Mouse (Mus musculus) small intestine, adult 2 months (tissue): Measurements from ENCODE around the gene Rpl32. TPM values are rescaled to one million over a fixed set of nuclear protein-coding genes. Genes with fewer than 3 reads are reported as not detected.

Experiments used
- H3K27ac ChIP-seq: fragments of 200-500 bp; 2 replicates; pipeline ENCODE4 v1.5.1; 2012; ENCODE audit warnings: low read depth, low read length, control low read depth, inconsistent platforms; ENCODE audit not compliant: insufficient read depth
- H3K27me3 ChIP-seq: fragments of 200-500 bp; 2 replicates; pipeline ENCODE4 v1.6.1; 2012; ENCODE audit warnings: mild to moderate bottlenecking, moderate library complexity, low read length, inconsistent platforms; ENCODE audit not compliant: control insufficient read depth, insufficient read depth
- H3K36me3 ChIP-seq: fragments of 200-500 bp; 2 replicates; pipeline ENCODE4 v1.6.1; 2012; ENCODE audit warnings: mild to moderate bottlenecking, low read length, control low read depth, inconsistent platforms; ENCODE audit not compliant: control insufficient read depth, insufficient read depth
- H3K4me1 ChIP-seq: fragments of 200-500 bp; 2 replicates; pipeline ENCODE4 v1.6.1; 2012; ENCODE audit warnings: low read length, inconsistent platforms, mixed read lengths; ENCODE audit not compliant: control insufficient read depth, insufficient read depth, insufficient read length
- H3K4me3 ChIP-seq: fragments of 200-500 bp; 2 replicates; pipeline ENCODE4 v1.5.1; 2012; ENCODE audit warnings: low read depth, mild to moderate bottlenecking, control low read depth, inconsistent platforms, low read length, moderate library complexity
- CTCF ChIP-seq: fragments of 200-500 bp; IDR thresholded peaks from 2 replicates; pipeline ENCODE4 v1.5.1; 2012; ENCODE audit warnings: low read depth, mild to moderate bottlenecking, control low read depth, inconsistent platforms, low read length, moderate library complexity, mixed read lengths; ENCODE audit not compliant: insufficient replicate concordance, insufficient read length; ENCODE audit errors: extremely low read depth
- POLR2A ChIP-seq: fragments of 200-500 bp; IDR thresholded peaks from 2 replicates; pipeline ENCODE4 v1.6.1; 2012; ENCODE audit warnings: low read depth, mild to moderate bottlenecking, control low read depth, inconsistent platforms, low read length, moderate library complexity
- WGBS: fragments of 180-500 bp; shearing (Covaris S2); methylation state at CpG from one replicate; pipeline ENCODE4 v1.1.7; 2018; 5-methylcytosine and 5-hydroxymethylcytosine counted together
- polyA plus RNA-seq: library from polyadenylated mRNA; depleted of rRNA; stranded (reverse); fragments of >200 nt; gene quantifications from 2 replicates; pipeline ENCODE4 v1.2.3, GENCODE M21; 2012; rRNA removed

The Rpl32 gene
- 364 and 436 TPM in 2 replicates for polyA plus RNA-seq

- Histone ChIP-seq H3K4me3 (peak within 1 kb of the TSS; percentile 81), H3K27ac (peak within 1 kb of the TSS; percentile 18), H3K4me1 (peaks cover 9% of the 10 kb centered on the region; the same call in 1 of the 2 replicates), H3K36me3 (peaks cover 29% of the 10 kb centered on the region), H3K27me3 (no peaks in the 10 kb centered on the region)
- under 1% methylated on average over 47 of the region's 47 CpGs for WGBS
- TF ChIP-seq CTCF (no peak), POLR2A (peak; percentile 78)
Observed at GRCm38 (mm10) chr6:115808488-115809231, at the start of gene Rpl32. Rpl32 (minus strand) TSS chr6:115808747.

GRCm38 (mm10) chr6:115856361-115856745, 47.8 kb upstream of the Rpl32 start:
- H3K4me1 ChIP-seq: peaks cover 2% of the 10 kb centered on the region; the same call in 1 of the 2 replicates
- WGBS: 72% methylated on average over 4 of the region's 4 CpGs
- TF ChIP-seq POLR2A (no peak), CTCF (no peak)
- H3K27me3 ChIP-seq: no peaks in the 10 kb centered on the region
- H3K4me3 ChIP-seq: no peak overlapping the region
- no peak overlapping the region for H3K27ac ChIP-seq
- H3K36me3 ChIP-seq: no peaks in the 10 kb centered on the region

GRCm38 (mm10) chr6:115855733-115856360, 47.3 kb upstream of the Rpl32 start:
- no peak overlapping the region for H3K27ac ChIP-seq
- TF ChIP-seq POLR2A (no peak), CTCF (no peak)
- H3K27me3 ChIP-seq: no peaks in the 10 kb centered on the region
- no peak overlapping the region for H3K4me3 ChIP-seq
- WGBS: 82% methylated on average over 3 of the region's 3 CpGs
- H3K4me1 ChIP-seq: peaks cover 2% of the 10 kb centered on the region; the same call in 1 of the 2 replicates
- no peaks in the 10 kb centered on the region for H3K36me3 ChIP-seq

DNA sequence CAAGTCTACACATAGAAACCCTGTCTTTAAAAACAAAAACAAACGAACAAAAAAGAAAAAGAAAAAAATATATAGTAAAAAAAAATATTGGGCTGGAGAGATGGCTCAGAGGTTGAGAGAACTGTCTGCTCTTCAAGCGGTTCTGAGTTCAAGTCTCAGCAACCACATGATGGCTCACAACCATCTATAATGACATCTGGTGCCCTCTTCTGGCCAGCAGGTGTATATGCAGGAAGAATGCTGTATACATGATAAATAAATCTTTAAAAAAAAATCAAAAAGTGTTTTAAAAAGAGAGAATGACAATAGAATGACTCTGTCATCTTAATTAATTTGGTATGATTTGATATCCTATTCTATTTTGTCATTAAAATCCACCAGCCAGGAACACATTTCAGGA, 45.9 kb upstream of the Rpl32 start:
- Histone ChIP-seq H3K4me1 (peaks cover 2% of the 10 kb centered on the region; the same call in 1 of the 2 replicates), H3K27ac (no peak overlapping the region), H3K36me3 (no peaks in the 10 kb centered on the region), H3K4me3 (no peak overlapping the region), H3K27me3 (no peaks in the 10 kb centered on the region)
- no peak for TF ChIP-seq CTCF
- TF ChIP-seq POLR2A: no peak
- WGBS: 76% methylated on average over 2 of the region's 2 CpGs

DNA sequence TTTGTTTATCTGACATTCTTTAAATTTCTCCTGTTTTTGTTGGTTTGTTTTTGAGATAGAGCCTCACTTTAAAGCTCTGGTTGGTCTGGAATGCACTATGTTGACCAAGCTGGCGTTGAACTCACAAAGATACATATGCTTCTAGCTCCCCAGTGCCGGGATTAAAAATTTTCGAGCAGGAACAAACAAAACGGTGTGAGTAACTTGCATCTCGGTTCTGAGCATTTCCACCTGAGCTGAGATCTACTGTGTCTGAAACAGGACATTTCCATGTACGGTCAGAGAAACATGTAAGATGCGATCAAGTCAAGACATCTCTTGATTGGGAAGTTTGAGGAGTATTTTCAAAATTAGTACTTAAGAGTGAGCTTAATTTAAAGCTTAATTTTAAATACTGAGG, 45.4 kb upstream of the Rpl32 start:
- H3K4me1 ChIP-seq: 0 out of 2 replicates have a peak, but pooled peaks cover 2% of the 10 kb centered on the region
- H3K27ac ChIP-seq: peak overlapping the region; percentile 31; the same call in 1 of the 2 replicates
- TF ChIP-seq CTCF: no peak
- no peak for TF ChIP-seq POLR2A
- H3K27me3 ChIP-seq: no peaks in the 10 kb centered on the region
- no peak overlapping the region for H3K4me3 ChIP-seq
- 46% methylated on average over 7 of the region's 7 CpGs for WGBS
- peaks cover 2% of the 10 kb centered on the region; the same call in 1 of the 2 replicates for H3K36me3 ChIP-seq

- no peaks in the 10 kb centered on the region for H3K27me3 ChIP-seq
- peak within 1 kb of the TSS; percentile 48 for H3K27ac ChIP-seq
- peak within 1 kb of the TSS; percentile 71 for H3K4me3 ChIP-seq
- peaks cover 3% of the 10 kb centered on the region; the same call in 1 of the 2 replicates for H3K36me3 ChIP-seq
- 0 out of 2 replicates have a peak, but pooled peaks cover 2% of the 10 kb centered on the region for H3K4me1 ChIP-seq
- WGBS: under 1% methylated on average over 51 of the region's 51 CpGs
- TF ChIP-seq POLR2A (no peak), CTCF (peak; percentile 31; the same call in 1 of the 2 replicates)
Observed at GRCm38 (mm10) chr6:115853091-115853813, 44.7 kb upstream of the Rpl32 start, which contains the start of the genes Mbd4 and Ift122. Mbd4 (minus strand) TSS chr6:115853371. Ift122 (plus strand) TSS chr6:115853470.
